Mouse (Mus musculus) megakaryocyte-erythroid progenitor cell, adult 5-6 weeks (primary cell): ENCODE measurements around the gene Tnfsf12. TPM values are rescaled to one million over a fixed set of nuclear protein-coding genes. Genes with fewer than 3 reads are reported as not detected.

Source experiments
- ATAC-seq: replicated peaks from 2 replicates; pipeline ENCODE4 v1.8.0; 2016; ENCODE audit warnings: mild to moderate bottlenecking, inconsistent platforms; ENCODE audit not compliant: severe bottlenecking, poor library complexity, low FRiP score, low TSS enrichment
- total RNA-seq, 2 experiments: library from RNA; stranded (forward) in 1 of 2; stranded (reverse) in 1 of 2; fragments of 200-1000, 215-1000 nt in 1 of 2; fragments of >200 nt in 1 of 2; fragmentation: Nextera tagmentation in 1 of 2; gene quantifications; 2 replicates each; pipeline ENCODE4 v1.2.3; 2014 to 2017

Tnfsf12 gene
- total RNA-seq, 2 experiments from 2014 or later = 0.47 TPM; not detected in 1

DNA sequence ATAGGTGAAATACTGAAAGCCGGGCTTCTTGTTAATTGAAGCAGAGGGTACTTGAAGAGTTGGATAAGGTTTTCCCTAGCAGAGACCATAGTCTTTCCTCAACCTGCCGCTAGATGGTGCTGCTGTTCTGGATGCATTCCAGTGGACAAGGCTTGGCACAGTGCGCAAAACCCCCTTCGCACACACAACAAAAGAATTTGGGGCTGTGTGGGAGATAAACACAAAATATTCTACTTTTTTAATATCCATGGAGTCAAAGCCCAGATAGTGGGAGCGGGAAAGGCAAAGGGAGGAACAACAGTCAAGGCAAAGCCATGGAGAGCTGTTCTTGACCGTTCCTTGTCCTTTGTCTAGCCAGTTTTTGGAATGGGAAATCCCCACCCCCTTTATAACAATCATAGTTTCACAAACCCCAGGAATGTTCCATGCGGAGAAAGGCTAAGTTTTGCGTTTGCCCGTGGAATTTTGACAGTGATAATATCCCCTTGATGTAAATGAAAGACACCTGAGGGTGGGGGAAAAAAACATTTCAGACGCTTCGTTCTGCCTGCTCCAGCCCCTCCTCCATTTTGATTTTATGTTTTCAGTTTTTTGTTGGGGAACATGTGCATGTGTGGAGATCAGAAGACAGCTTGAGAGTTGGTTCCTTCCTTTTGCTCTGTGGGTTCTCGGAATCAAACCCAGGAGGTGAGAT lies 12.7 kb downstream of the Tnfsf12 start:
- no peak; the same call in 1 of the 2 replicates for ATAC-seq

DNA sequence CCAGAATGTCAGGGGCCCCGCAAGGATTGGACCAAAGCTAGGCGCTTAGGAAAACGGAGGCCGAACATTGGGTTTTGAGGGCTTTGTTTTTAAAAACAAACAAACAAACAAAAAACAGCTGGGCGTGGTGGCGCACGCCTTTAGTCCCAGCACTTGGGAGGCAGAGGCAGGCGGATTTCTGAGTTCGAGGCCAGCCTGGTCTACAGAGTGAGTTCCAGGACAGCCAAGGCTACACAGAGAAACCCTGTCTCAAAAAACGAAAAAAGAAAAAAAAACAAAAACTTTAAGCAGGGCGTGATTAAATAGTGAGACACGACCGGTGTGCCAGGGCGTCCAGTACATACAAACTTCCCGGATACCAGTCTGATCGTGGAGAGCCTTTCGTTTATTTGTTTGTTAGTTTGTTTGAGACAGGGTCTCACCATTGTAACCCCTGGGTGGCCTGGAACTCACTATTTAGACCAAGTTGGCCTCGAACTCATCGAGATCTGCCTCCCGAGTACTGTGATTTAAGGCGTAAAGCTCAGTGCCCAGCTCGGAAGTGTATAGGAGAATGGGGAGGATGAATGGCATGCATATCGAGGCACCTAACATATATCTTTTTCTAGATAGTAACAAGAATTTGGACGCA lies 13.3 kb downstream of the Tnfsf12 start:
- ATAC-seq = no peak

DNA sequence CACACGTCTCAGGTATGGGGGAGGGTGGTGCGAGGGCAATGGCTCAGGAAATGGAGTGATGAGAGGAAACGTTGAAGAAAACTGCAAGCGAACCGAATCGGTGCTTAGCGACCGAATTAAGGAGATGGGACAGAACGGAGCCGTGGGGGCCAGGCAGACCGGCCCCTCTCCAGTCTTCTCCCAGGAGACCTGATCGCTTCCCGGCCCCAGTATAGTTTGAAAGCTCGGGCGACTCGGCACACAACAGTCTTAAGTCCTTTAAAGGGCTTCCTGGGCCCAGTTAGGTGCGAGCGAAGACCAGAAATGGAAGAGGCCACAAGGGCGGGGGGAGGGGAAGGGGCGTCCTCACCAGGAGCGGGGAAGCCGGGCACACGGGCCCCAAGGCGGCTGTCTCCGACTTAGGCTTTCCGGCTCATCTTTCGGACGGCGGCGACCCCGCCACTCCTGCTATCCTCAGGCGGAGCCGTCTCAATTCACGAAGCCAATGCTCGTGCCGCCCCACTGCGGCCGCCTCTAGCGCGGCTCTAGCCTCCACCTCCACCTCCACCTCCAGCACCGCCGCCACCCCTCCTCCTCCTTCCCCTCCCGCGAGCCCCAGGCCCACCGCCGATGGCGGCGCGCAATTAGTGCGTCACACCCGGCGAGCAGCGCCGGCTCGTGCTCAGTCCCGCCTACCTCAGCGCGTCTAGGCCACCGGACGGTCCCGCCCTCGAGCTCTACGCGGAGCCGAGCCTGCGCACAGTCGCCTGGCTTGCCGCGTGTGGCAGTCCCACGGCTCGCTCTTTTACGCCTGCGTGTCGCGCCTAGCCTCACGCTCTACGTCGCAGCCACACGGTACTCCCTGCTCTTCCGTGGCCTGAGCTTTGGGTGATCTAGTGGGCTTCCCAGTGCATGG lies 14.1 kb downstream of the Tnfsf12 start, which contains the start of gene Senp3:
Gene Senp3, minus strand, starts transcription at position 771 of the 895 bp plus-strand sequence.
- peak; percentile 84 for ATAC-seq

DNA sequence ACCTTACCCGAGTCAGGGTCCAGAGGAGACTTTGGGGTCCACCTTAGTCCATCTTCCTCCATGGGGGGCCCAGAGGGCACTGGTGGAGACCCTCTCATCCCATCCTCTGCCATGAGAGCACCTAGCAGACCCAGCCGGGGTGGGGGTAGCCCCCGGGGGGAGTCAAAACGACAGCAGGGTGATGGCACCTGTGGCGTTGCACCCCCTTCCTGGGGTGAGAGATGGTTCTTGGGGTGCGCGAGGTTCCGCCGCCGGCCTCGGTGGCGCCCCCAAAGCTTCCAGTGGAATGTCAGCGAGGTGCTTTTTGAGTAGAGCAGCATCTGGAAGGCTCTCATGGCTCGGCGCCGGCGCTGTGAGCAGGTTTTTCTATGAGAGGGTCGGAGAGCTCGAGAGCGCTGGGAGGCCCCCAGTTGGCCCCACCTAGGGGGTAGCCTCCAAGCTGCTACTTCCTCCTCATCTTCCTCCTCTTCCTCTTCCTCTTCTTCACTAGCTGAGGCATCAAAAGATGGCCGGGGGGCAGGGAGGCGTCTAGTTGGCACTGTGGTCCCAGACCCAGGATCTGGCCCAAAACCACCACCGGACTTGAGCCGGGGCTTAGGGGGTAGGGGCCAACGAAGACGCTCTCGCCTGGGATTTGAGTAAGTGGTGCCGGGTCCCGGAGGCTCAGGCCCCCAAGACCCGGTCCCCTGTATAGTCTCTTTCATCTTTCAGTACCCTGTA lies 15.4 kb downstream of the Tnfsf12 start:
- ATAC-seq = no peak

GRCm38 (mm10) chr11:69679144-69679543 lies 16.5 kb downstream of the Tnfsf12 start:
- ATAC-seq = no peak

DNA sequence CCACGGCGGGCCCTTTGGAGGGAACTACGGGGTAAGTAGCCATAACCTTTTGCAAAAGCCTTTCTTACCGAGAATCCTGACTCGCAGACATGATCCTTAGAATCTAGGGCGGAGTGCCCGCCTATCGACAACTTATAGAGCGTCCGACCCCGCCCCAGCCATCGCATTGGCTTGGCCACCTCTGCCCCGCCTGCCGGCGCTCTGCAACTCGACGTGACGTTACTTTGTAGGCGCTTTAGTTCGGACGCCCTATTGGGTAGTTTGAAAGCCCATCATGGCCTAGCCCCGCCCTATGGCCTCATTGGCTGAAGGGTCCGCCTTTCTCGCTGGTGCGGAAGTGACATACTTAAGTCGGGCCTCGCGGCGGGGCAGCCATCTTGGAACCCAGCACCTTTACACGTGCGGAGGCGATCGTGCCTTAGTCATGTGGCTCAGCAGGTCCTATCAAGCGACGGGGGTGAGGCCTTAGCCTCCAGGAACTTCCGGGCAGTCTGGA lies 23.4 kb downstream of the Tnfsf12 start, which contains the start of gene Eif4a1:
Gene Eif4a1, minus strand, starts transcription at position 213 of the 496 bp plus-strand sequence.
- peak; percentile 95 for ATAC-seq

DNA sequence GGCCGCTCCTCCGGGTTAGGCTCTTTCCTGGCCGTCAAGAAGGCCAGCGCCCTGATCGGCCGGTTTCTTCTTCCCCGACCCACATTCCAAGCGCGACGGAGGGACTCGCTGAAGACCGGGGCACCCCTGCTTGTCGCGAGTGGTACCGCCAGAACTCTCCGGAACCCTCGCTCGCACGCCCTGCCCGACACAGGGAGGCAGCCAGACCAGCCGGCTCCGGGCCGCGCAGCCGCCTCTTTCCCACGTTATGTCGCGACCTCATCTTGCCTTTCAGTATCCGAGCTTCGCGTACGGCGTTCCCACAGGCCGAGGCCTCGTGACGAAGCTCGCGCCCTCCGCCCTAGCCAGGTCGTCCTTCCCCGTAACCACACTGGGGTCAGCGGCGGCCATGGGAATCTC lies 23.9 kb downstream of the Tnfsf12 start:
- ATAC-seq = peak; percentile 8; the same call in 1 of the 2 replicates

DNA sequence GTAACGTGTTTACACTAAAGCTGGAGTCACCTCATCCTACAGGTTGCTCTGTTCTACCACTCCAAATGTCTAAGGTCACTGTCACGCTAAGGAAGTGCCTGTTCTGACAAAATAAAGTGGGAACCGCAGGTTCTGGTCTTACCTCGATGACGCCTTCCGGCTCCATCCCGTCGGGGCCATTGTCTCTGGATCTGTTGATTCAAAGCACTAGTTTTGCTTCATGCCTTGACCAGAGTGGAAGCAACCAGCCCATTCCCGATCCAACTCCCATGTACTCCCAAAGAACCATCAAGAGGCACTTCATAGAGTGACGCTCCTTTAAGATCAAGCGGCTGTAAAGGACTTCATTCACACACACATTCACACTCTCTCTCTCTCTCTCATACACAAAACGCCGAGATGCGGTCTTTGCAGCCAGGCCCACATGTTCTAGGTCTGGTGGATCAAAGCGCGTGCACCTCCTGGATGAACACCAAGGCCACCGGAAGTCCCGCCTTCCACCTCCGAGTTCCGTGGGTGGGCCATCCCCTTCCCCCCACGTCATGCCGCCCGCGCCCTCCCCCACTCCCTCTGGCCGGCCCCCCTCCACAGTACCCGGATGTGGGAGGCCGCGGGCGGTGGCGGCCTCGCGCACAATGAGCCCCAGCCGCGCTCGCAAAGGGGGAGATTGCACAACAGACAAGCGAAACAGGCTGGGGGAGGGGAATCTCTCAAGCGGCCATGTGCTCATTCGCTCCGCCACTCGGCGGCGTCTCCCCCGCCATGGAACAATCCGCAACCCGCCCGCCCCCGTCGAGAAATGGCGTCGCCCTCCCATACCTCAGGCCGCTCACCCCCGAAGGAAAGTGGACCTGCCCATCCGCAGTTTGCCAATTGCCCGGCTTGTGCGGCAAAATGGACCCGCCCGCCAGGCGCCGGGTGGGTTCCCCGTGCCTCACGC lies 24.6 kb downstream of the Tnfsf12 start:
- ATAC-seq = peak; percentile 54

DNA sequence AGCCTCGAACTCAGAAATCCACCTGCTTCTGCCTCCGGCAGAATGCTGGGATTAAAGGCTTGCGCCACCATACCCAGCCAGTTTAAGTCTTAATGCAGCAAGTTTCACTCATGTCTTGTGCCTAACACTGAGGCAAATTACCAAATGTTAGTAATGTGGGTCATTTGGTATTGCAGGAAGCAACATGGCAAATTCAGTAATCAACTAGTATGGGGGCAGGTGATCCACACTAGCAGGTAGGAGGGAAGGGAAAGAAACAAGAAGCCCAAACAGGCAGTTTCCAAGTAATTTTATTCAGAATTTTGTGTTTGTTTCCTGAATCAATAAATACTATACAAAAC lies 29.0 kb downstream of the Tnfsf12 start:
- ATAC-seq = no peak

GRCm38 (mm10) chr11:69665961-69666664 lies 29.5 kb downstream of the Tnfsf12 start, which contains the start of gene Cd68:
TSS of gene Cd68 (minus strand) at chr11:69666153.
- no peak; the same call in 1 of the 2 replicates for ATAC-seq

DNA sequence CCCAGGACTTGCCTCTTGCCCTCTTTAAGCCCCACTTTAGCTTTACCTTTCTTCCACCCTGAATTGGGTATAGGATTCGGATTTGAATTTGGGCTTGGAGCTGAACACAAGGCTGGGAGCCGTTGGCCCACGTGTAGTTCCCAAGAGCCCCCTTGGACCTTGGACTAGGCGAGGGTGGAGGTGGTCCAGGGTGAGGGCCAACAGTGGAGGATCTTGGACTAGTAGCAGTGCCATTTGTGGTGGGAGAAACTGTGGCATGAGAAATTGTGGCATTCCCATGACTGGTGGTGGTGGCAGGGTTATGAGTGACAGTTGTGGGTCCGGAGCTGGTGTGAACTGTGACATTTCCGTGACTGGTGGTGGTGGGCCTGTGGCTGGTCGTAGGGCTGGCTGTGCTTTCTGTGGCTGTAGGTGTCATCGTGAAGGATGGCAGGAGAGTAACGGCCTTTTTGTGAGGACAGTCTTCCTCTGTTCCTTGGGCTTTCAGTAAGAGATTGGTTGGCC lies 30.1 kb downstream of the Tnfsf12 start:
- ATAC-seq = no peak

DNA sequence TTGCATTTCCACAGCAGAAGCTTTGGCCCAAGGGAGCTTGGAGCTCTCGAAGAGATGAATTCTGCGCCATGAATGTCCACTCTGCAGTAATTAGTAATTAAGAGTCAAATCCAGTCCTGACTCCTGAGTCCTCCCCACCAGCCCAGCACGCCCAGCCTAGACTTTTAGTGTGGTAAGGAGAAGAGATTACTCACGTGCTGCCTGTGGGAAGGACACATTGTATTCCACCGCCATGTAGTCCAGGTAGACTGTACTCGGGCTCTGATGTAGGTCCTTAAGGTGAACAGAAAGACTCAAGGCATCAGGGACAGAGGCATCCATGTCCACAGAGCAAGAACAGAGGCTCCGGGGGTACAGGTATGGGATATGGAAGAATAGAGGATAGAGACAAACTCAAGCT lies 30.8 kb downstream of the Tnfsf12 start:
- no peak for ATAC-seq

GRCm38 (mm10) chr11:69663795-69664194 lies 31.9 kb downstream of the Tnfsf12 start:
- no peak for ATAC-seq

DNA sequence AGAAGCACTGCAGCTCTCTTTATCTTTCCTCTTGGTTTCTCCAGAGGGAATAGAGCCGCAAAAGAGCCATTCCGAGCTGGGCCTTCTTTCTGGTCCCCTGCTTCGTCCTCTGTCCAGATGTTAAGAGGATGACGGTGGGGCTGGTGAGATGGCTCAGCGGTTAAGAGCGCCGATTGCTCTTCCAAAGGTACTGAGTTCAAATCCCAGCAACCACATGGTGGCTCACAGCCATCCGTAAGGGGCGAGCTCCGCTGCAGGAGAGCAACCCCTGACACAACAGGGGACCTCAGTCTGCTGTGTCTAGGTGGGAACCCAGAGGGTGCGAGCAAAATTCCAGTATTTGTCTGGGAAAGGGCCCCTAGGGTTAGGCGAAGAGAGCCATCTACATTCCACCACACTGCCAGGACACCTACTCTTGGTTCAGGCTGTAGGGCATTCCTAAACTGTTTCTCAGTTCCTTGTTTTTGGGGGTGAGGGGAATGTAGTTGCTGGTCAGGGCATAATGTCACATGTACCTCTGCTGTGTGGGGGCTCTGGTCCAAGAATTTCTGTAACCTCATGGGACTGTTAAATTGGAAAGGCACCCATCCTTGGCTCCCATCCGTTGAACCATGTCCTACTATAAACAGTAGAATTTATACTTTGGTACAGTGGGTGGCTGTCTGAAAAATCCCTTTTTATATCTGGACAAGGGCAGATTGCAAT lies 32.5 kb downstream of the Tnfsf12 start:
- ATAC-seq = no peak

DNA sequence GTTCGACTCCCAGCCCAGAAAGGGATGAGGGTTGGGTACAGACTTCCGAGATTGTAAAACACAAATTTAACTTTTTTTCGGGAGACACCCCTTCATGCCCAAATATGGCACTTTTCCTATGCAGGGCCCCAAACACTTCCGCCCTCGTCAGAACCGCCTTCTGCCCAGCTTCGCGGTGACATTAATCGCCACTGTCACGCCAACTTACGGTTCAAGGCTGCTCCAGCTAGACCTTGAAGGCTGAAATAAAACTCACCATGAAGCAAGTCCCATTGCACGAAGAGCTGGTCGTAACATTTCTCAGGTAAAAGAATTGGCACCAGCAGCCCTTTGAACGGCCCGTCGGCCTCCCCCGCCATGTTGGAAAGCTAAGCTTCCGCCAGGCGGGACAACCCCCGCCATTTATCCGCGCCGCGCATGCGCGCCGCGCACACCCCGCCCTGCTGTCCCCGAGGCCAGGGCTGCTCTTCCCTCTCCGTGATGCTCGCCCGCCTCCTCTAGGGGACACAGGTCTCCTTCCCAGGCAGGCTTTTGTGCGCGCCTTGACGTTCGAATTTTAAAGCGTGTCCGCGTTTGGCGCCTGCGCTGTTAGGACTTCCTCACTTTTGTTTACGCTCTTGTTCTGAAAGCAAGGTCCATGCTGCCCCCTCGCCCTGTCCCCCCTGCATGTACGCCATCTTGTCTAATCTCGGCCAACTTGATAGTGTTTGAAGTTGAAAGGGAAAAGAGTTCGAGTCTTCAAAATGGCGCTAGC lies 33.3 kb downstream of the Tnfsf12 start, which contains the start of gene Mpdu1:
Gene Mpdu1, minus strand, starts transcription at position 430 of the 754 bp plus-strand sequence.
- ATAC-seq = peak; percentile 84
